Mouse (Mus musculus): ENCODE measurements around the gene Srgap1. TPM values are rescaled to one million over a fixed set of nuclear protein-coding genes. Genes with fewer than 3 reads are reported as not detected.

Srgap1 gene
- total RNA-seq (2021), result 1 to 10 TPM; 6.9 to 8.7 TPM
- long read RNA-seq, experiment 1, partial matches to known transcripts, result 1 of 3 reads
- long read RNA-seq, experiment 1, other reads (novel, unspliced or antisense), result 2 of 3 reads
- long read RNA-seq, experiment 2, partial matches to known transcripts, result 0 of 1 reads
- long read RNA-seq, experiment 2, other reads (novel, unspliced or antisense), result 1 of 1 reads

- peak; percentile 35 to 55 for DNase-seq (ENCODE audit: low spot score in 2 of 2)
Observed at GRCm38 (mm10) chr10:122046904-122047726, at the start of gene Srgap1. Gene Srgap1 (minus strand): TSS chr10:122047315.

- peak in 1 of 2 experiments; percentile 9 for DNase-seq (ENCODE audit: low spot score in 2 of 2)
Observed at GRCm38 (mm10) chr10:122096462-122096979, 49.4 kb upstream of the Srgap1 start.

- no peak for DNase-seq (ENCODE audit: low spot score in 2 of 2)
Observed at GRCm38 (mm10) chr10:122090472-122090871, 43.4 kb upstream of the Srgap1 start.

- DNase-seq (ENCODE audit: low spot score in 2 of 2), result no peak
Observed at GRCm38 (mm10) chr10:122081352-122081751, 34.2 kb upstream of the Srgap1 start.

- no peak for DNase-seq (ENCODE audit: low spot score in 2 of 2)
Observed at GRCm38 (mm10) chr10:122069153-122069552, 22.0 kb upstream of the Srgap1 start.

GRCm38 (mm10) chr10:122055826-122056225 lies 8.7 kb upstream of the Srgap1 start:
- DNase-seq (ENCODE audit: low spot score in 2 of 2), result no peak

- DNase-seq (ENCODE audit: low spot score in 2 of 2), result peak; percentile 19 to 32
Observed at GRCm38 (mm10) chr10:122054535-122054934, 7.4 kb upstream of the Srgap1 start.

- peak; percentile 85 to 92 for DNase-seq (ENCODE audit: low spot score in 2 of 2)
Observed at GRCm38 (mm10) chr10:122051831-122052230, 4.7 kb upstream of the Srgap1 start.

GRCm38 (mm10) chr10:122047727-122048365 lies 731 bp upstream of the Srgap1 start:
- DNase-seq (ENCODE audit: low spot score in 2 of 2), result peak; percentile 83 to 85

- no peak for DNase-seq (ENCODE audit: low spot score in 2 of 2)
Observed at GRCm38 (mm10) chr10:122046511-122046903, 608 bp downstream of the Srgap1 start.

GRCm38 (mm10) chr10:122045946-122046345 lies 1.2 kb downstream of the Srgap1 start:
- no peak for DNase-seq (ENCODE audit: low spot score in 2 of 2)

- no peak for DNase-seq (ENCODE audit: low spot score in 2 of 2)
Observed at GRCm38 (mm10) chr10:122044926-122045325, 2.2 kb downstream of the Srgap1 start.

GRCm38 (mm10) chr10:122040372-122040771 lies 6.7 kb downstream of the Srgap1 start:
- no peak for DNase-seq (ENCODE audit: low spot score in 2 of 2)

GRCm38 (mm10) chr10:122039566-122039965 lies 7.5 kb downstream of the Srgap1 start:
- no peak for DNase-seq (ENCODE audit: low spot score in 2 of 2)

- DNase-seq (ENCODE audit: low spot score in 2 of 2), result no peak
Observed at GRCm38 (mm10) chr10:122038554-122038953, 8.6 kb downstream of the Srgap1 start.

- no peak for DNase-seq (ENCODE audit: low spot score in 2 of 2)
Observed at GRCm38 (mm10) chr10:122033271-122033670, 13.8 kb downstream of the Srgap1 start.

- DNase-seq (ENCODE audit: low spot score in 2 of 2), result no peak
Observed at GRCm38 (mm10) chr10:122030420-122030819, 16.7 kb downstream of the Srgap1 start.

- no peak for DNase-seq (ENCODE audit: low spot score in 2 of 2)
Observed at GRCm38 (mm10) chr10:122029738-122030137, 17.4 kb downstream of the Srgap1 start.

GRCm38 (mm10) chr10:122025198-122025597 lies 21.9 kb downstream of the Srgap1 start:
- no peak for DNase-seq (ENCODE audit: low spot score in 2 of 2)

- no peak for DNase-seq (ENCODE audit: low spot score in 2 of 2)
Observed at GRCm38 (mm10) chr10:122020906-122021305, 26.2 kb downstream of the Srgap1 start.

GRCm38 (mm10) chr10:122020255-122020654 lies 26.9 kb downstream of the Srgap1 start:
- DNase-seq (ENCODE audit: low spot score in 2 of 2), result no peak

- no peak for DNase-seq (ENCODE audit: low spot score in 2 of 2)
Observed at GRCm38 (mm10) chr10:122018594-122019048, 28.5 kb downstream of the Srgap1 start.
